Mouse (Mus musculus) lung, postnatal 0 days (tissue): ENCODE data around the gene Bicdl2.

Source experiments
- CTCF ChIP-seq: IDR thresholded peaks from 2 replicates; pipeline ENCODE4 v1.5.1; 2016; ENCODE audit warnings: antibody characterized with exemption, mild to moderate bottlenecking
- EP300 ChIP-seq: IDR thresholded peaks from 2 replicates; pipeline ENCODE4 v1.6.1; 2016; ENCODE audit warnings: antibody characterized with exemption, mild to moderate bottlenecking, control low read depth

- peak; percentile 59 for TF ChIP-seq CTCF
- no peak for TF ChIP-seq EP300
These were observed 1.2 kb downstream of the Bicdl2 start for GRCm38 (mm10) chr17:23661526-23661925.
